Mouse (Mus musculus) ovary, adult 18-20 months (tissue): Measurements from ENCODE around the gene Fam178b.

ENCODE experiments used
- DNase-seq: peaks from one replicate; pipeline ENCODE4 v3.0.0; 2022; ENCODE audit warnings: low spot score, mixed read lengths

Gene Fam178b

GRCm38 (mm10) chr1:36566425-36566824 lies 116.6 kb downstream of the Fam178b start:
- no peak for DNase-seq

GRCm38 (mm10) chr1:36564101-36564500 lies 118.9 kb downstream of the Fam178b start:
- DNase-seq, result no peak

GRCm38 (mm10) chr1:36563632-36564031 lies 119.4 kb downstream of the Fam178b start:
- DNase-seq, result no peak

- DNase-seq, result no peak
Measured at GRCm38 (mm10) chr1:36563197-36563596, 119.8 kb downstream of the Fam178b start.

- no peak for DNase-seq
Measured at GRCm38 (mm10) chr1:36562388-36562787, 120.6 kb downstream of the Fam178b start.

GRCm38 (mm10) chr1:36560903-36561302 lies 122.1 kb downstream of the Fam178b start:
- no peak for DNase-seq

GRCm38 (mm10) chr1:36559888-36560287 lies 123.1 kb downstream of the Fam178b start:
- DNase-seq, result no peak

- no peak for DNase-seq
Measured at GRCm38 (mm10) chr1:36559256-36559655, 123.7 kb downstream of the Fam178b start.

GRCm38 (mm10) chr1:36558031-36558993 lies 124.7 kb downstream of the Fam178b start, which contains the start of gene Sema4c:
Gene Sema4c, minus strand, starts transcription at chr1:36558349.
- peak; percentile 67 for DNase-seq

GRCm38 (mm10) chr1:36557457-36558011 lies 125.4 kb downstream of the Fam178b start:
- peak; percentile 82 for DNase-seq

GRCm38 (mm10) chr1:36556553-36557456 lies 126.2 kb downstream of the Fam178b start:
- peak; percentile 86 for DNase-seq

- no peak for DNase-seq
Measured at GRCm38 (mm10) chr1:36555798-36556395, 127.1 kb downstream of the Fam178b start.

- no peak for DNase-seq
Measured at GRCm38 (mm10) chr1:36554633-36555399, 128.2 kb downstream of the Fam178b start.

- DNase-seq, result no peak
Measured at GRCm38 (mm10) chr1:36552506-36552905, 130.5 kb downstream of the Fam178b start.

- DNase-seq, result no peak
Measured at GRCm38 (mm10) chr1:36551904-36552303, 131.1 kb downstream of the Fam178b start.

- DNase-seq, result no peak
Measured at GRCm38 (mm10) chr1:36550075-36550863, 132.7 kb downstream of the Fam178b start.

- no peak for DNase-seq
Measured at GRCm38 (mm10) chr1:36549491-36549890, 133.5 kb downstream of the Fam178b start.

- no peak for DNase-seq
Measured at GRCm38 (mm10) chr1:36548771-36549170, 134.2 kb downstream of the Fam178b start.

GRCm38 (mm10) chr1:36547981-36548598 lies 134.9 kb downstream of the Fam178b start:
- DNase-seq, result peak; percentile 60
